Mouse (Mus musculus) C2C12 (cell line): ENCODE measurements around the gene Tmem150c. TPM values are rescaled to one million over a fixed set of nuclear protein-coding genes. Genes with fewer than 3 reads are reported as not detected.

Experiments
- H3K27me3 ChIP-seq: one replicate; pipeline ENCODE4 v1.6.1; 2011; ENCODE audit not compliant: control insufficient read depth, insufficient read depth, insufficient read length
- H3K36me3 ChIP-seq: one replicate; pipeline ENCODE4 v1.6.1; 2011; ENCODE audit not compliant: control insufficient read depth, insufficient read depth
- H3K4me3 ChIP-seq: one replicate; pipeline ENCODE4 v1.5.1; 2011; ENCODE audit warnings: mild to moderate bottlenecking, control low read depth; ENCODE audit not compliant: poor library complexity, insufficient read depth, severe bottlenecking
- H3K79me2 ChIP-seq: one replicate; pipeline ENCODE4 v1.6.1; 2011; ENCODE audit not compliant: control insufficient read depth, insufficient read depth
- H3K79me3 ChIP-seq: one replicate; pipeline ENCODE4 v1.6.1; 2011; ENCODE audit warnings: low read depth, control low read depth
- H3ac ChIP-seq: one replicate; pipeline ENCODE3; 2011; ENCODE audit warnings: low read depth; ENCODE audit not compliant: control insufficient read depth, insufficient read length
- CEBPB ChIP-seq: IDR thresholded peaks from one replicate; pipeline ENCODE4 v1.6.1; 2011; ENCODE audit warnings: low read depth, mild to moderate bottlenecking, control low read depth, moderate library complexity
- CTCF ChIP-seq: IDR thresholded peaks from one replicate; pipeline ENCODE4 v1.5.1; 2011; ENCODE audit not compliant: control insufficient read depth, insufficient read depth, insufficient read length
- FOSL1 ChIP-seq: IDR thresholded peaks from one replicate; pipeline ENCODE4 v1.8.0; 2011; ENCODE audit warnings: mild to moderate bottlenecking, low read length; ENCODE audit not compliant: poor library complexity, insufficient read depth, severe bottlenecking
- MAX ChIP-seq: IDR thresholded peaks from one replicate; pipeline ENCODE4 v1.6.1; 2011; ENCODE audit warnings: mild to moderate bottlenecking, control low read depth
- MYOD1 ChIP-seq: IDR thresholded peaks from one replicate; pipeline ENCODE4 v1.6.1; 2011; ENCODE audit warnings: low read depth; ENCODE audit not compliant: control insufficient read depth, insufficient read length
- MYOG ChIP-seq: IDR thresholded peaks from one replicate; pipeline ENCODE4 v1.6.1; 2011; ENCODE audit not compliant: control insufficient read depth, insufficient read length; ENCODE audit errors: extremely low read depth
- USF1 ChIP-seq: IDR thresholded peaks from one replicate; pipeline ENCODE4 v1.6.1; 2011; ENCODE audit warnings: low read depth, mild to moderate bottlenecking, control low read depth, moderate library complexity
- polyA plus RNA-seq: library from polyadenylated mRNA; unstranded; fragments of >200 nt; fragmentation: generic; extraction: Trizol; gene quantifications from one replicate; pipeline ENCODE4 v1.2.1, GENCODE M21; 2012; ENCODE audit warnings: missing spikeins

Gene Tmem150c
- polyA plus RNA-seq, 1 experiment = not detected

GRCm38 (mm10) chr5:100162857-100163256 lies 3.2 kb upstream of the Tmem150c start:
- H3K27me3 ChIP-seq = peaks cover 13% of the 10 kb centered on the region
- no peak overlapping the region for H3K4me3 ChIP-seq
- no peak overlapping the region for H3ac ChIP-seq
- TF ChIP-seq USF1 = no peak
- no peak for TF ChIP-seq MYOG
- no peak for TF ChIP-seq FOSL1
- no peak for TF ChIP-seq CEBPB
- no peak for TF ChIP-seq CTCF
- no peak for TF ChIP-seq MYOD1
- TF ChIP-seq MAX = no peak
- no peaks in the 10 kb centered on the region for H3K36me3 ChIP-seq
- no peaks in the 10 kb centered on the region for H3K79me3 ChIP-seq
- no peaks in the 10 kb centered on the region for H3K79me2 ChIP-seq

- Histone ChIP-seq H3K4me3 (no peak overlapping the region), H3K79me3 (no peaks in the 10 kb centered on the region), H3K36me3 (no peaks in the 10 kb centered on the region), H3ac (no peak overlapping the region), H3K79me2 (no peaks in the 10 kb centered on the region), H3K27me3 (peaks cover 13% of the 10 kb centered on the region)
- TF ChIP-seq FOSL1 (no peak), MAX (no peak), USF1 (no peak), MYOG (no peak), CEBPB (no peak), MYOD1 (no peak), CTCF (no peak)
Measured at GRCm38 (mm10) chr5:100162053-100162452, 2.4 kb upstream of the Tmem150c start.

- no peak overlapping the region for H3ac ChIP-seq
- no peaks in the 10 kb centered on the region for H3K79me2 ChIP-seq
- peaks cover 13% of the 10 kb centered on the region for H3K27me3 ChIP-seq
- TF ChIP-seq MAX (no peak), FOSL1 (no peak), CTCF (no peak), MYOD1 (no peak), CEBPB (no peak), USF1 (no peak), MYOG (no peak)
- H3K4me3 ChIP-seq = no peak overlapping the region
- no peaks in the 10 kb centered on the region for H3K36me3 ChIP-seq
- no peaks in the 10 kb centered on the region for H3K79me3 ChIP-seq
Measured at GRCm38 (mm10) chr5:100158791-100159637, 594 bp downstream of the Tmem150c start.

- H3K79me3 ChIP-seq = no peaks in the 10 kb centered on the region
- H3K36me3 ChIP-seq = no peaks in the 10 kb centered on the region
- H3ac ChIP-seq = no peak overlapping the region
- H3K27me3 ChIP-seq = peaks cover 13% of the 10 kb centered on the region
- no peaks in the 10 kb centered on the region for H3K79me2 ChIP-seq
- TF ChIP-seq CEBPB (no peak), FOSL1 (no peak), MAX (no peak), MYOD1 (no peak), USF1 (no peak), CTCF (no peak), MYOG (no peak)
- no peak overlapping the region for H3K4me3 ChIP-seq
Measured at GRCm38 (mm10) chr5:100158301-100158700, 1.3 kb downstream of the Tmem150c start.

GRCm38 (mm10) chr5:100155646-100156045 lies 4.0 kb downstream of the Tmem150c start:
- H3K27me3 ChIP-seq = peaks cover 13% of the 10 kb centered on the region
- H3K4me3 ChIP-seq = no peak overlapping the region
- no peaks in the 10 kb centered on the region for H3K79me2 ChIP-seq
- no peak overlapping the region for H3ac ChIP-seq
- H3K79me3 ChIP-seq = no peaks in the 10 kb centered on the region
- no peaks in the 10 kb centered on the region for H3K36me3 ChIP-seq
- no peak for TF ChIP-seq FOSL1
- no peak for TF ChIP-seq CTCF
- no peak for TF ChIP-seq USF1

GRCm38 (mm10) chr5:100149967-100150366 lies 9.6 kb downstream of the Tmem150c start:
- Histone ChIP-seq H3K36me3 (no peaks in the 10 kb centered on the region), H3K79me3 (no peaks in the 10 kb centered on the region), H3K4me3 (no peak overlapping the region), H3ac (no peak overlapping the region), H3K79me2 (no peaks in the 10 kb centered on the region), H3K27me3 (no peaks in the 10 kb centered on the region)
- TF ChIP-seq CEBPB (no peak), MYOD1 (no peak), FOSL1 (no peak), CTCF (no peak), MAX (no peak), MYOG (no peak), USF1 (no peak)
